Mouse (Mus musculus) hindbrain, embryonic 12.5 days (tissue): ENCODE results near the gene Sry. TPM values are rescaled to one million over a fixed set of nuclear protein-coding genes. Genes with fewer than 3 reads are reported as not detected.

Source experiments
- ATAC-seq: fragments of 200-750 bp; cut with Nextera tagmentation; 2 replicates; pipeline ENCODE4 v1.8.0; 2017; ENCODE audit warnings: moderate TSS enrichment; ENCODE audit not compliant: low FRiP score
- H3K27ac ChIP-seq: fragments of 300-500 bp; sonication (generic); 2 replicates; pipeline ENCODE4 v1.5.1; 2016; ENCODE audit warnings: mild to moderate bottlenecking
- H3K27me3 ChIP-seq: fragments of 300-500 bp; sonication (generic); 2 replicates; pipeline ENCODE4 v1.6.1; 2016; ENCODE audit warnings: mild to moderate bottlenecking
- H3K36me3 ChIP-seq: fragments of 300-500 bp; sonication (generic); 2 replicates; pipeline ENCODE4 v1.6.1; 2016; ENCODE audit warnings: mild to moderate bottlenecking
- H3K4me1 ChIP-seq: fragments of 300-500 bp; sonication (generic); 2 replicates; pipeline ENCODE4 v1.6.1; 2016
- H3K4me2 ChIP-seq: fragments of 300-500 bp; sonication (generic); replicated peaks from 2 replicates; pipeline ENCODE4 v1.6.1; 2016; ENCODE audit warnings: mild to moderate bottlenecking
- H3K4me3 ChIP-seq: fragments of 300-500 bp; sonication (generic); 2 replicates; pipeline ENCODE4 v1.5.1; 2016; ENCODE audit warnings: mild to moderate bottlenecking
- H3K9ac ChIP-seq: fragments of 300-500 bp; sonication (generic); 2 replicates; pipeline ENCODE4 v1.6.1; 2016; ENCODE audit warnings: mild to moderate bottlenecking, moderate library complexity
- H3K9me3 ChIP-seq: fragments of 300-500 bp; sonication (generic); replicated peaks from 2 replicates; pipeline ENCODE4 v1.6.1; 2016; ENCODE audit warnings: mild to moderate bottlenecking
- WGBS: fragments of 180-500 bp; shearing (Covaris S2); methylation state at CpG from one replicate; pipeline ENCODE4 v1.1.7; 2016; 5-methylcytosine and 5-hydroxymethylcytosine counted together
- polyA plus RNA-seq: library from polyadenylated mRNA; unstranded; fragments of >200 nt; fragmentation: Nextera tagmentation; extraction: Ambion mirVana; gene quantifications from 2 replicates; pipeline ENCODE4 v1.2.1, GENCODE M21; 2016

Gene Sry
- not detected in 2 replicates for polyA plus RNA-seq

- Histone ChIP-seq H3K27me3 (no peaks in the 10 kb centered on the region), H3K4me2 (no peak within 1 kb of the TSS), H3K4me3 (no peak within 1 kb of the TSS), H3K9me3 (no peaks in the 10 kb centered on the region), H3K4me1 (no peaks in the 10 kb centered on the region), H3K27ac (no peak within 1 kb of the TSS), H3K36me3 (no peaks in the 10 kb centered on the region), H3K9ac (no peak within 1 kb of the TSS)
- ATAC-seq = no peak
- WGBS = 62% methylated on average over 2 of the region's 2 CpGs
Measured at GRCm38 (mm10) chrY:2663558-2663957, at the start of gene Sry. Gene Sry (minus strand): TSS chrY:2663658.

Other genes starting within 250 kb of the Sry start
- not detected in 2 replicates for gene H2al2c, start 64.6 kb downstream of the Sry start, polyA plus RNA-seq
- not detected in 2 replicates for gene H2al2b, start 57.0 kb upstream of the Sry start, polyA plus RNA-seq
- not detected in 2 replicates for gene Gm4064, start 132.5 kb upstream of the Sry start, polyA plus RNA-seq
- not detected in 2 replicates for gene Rbmy, start 167.0 kb upstream of the Sry start, polyA plus RNA-seq
- not detected in 2 replicates for gene Gm10256, start 167.0 kb upstream of the Sry start, polyA plus RNA-seq
- not detected in 2 replicates for gene Gm10352, start 237.3 kb upstream of the Sry start, polyA plus RNA-seq